Mouse (Mus musculus): ENCODE measurements at regions not wholly inside any gene's neighbourhood (a gene's known extent, or its start where the extent isn't known, plus 50 kb on each side); places are given as distances from the start of the nearest gene placed in this dataset.

DNA sequence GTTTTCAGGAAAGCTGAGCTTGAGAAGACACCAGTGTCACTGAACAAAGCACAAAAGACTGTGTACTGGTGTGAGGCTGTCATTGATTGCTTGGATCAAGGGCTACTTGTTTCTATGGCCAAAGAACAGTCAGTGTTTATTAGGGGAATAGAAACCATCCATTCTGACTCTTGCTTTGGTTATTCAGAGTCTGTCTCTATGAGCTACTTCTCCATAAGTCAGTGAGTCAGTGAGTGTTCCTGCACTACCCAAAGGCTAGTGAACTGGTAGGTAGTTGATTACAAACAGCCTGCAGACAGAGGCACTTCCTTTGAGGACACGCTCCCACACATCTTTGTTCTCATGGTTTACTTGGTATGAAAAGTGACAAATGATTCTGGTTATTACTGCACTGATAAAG is 104.4 kb downstream of the Gm13691 start:
- no peak overlapping the region for H3K4me2 ChIP-seq (ENCODE audit: low read depth, low read length)
- H3K27ac ChIP-seq (replicated peaks; ENCODE audit: low read depth, low read length) = no peak overlapping the region
- no peaks in the 10 kb centered on the region for H3K4me1 ChIP-seq (ENCODE audit: control insufficient read depth, insufficient read depth, low read length)
- H3K9me3 ChIP-seq (replicated peaks; ENCODE audit: control insufficient read depth, low read length) = no peaks in the 10 kb centered on the region
- no peak for ATAC-seq (replicated peaks; ENCODE audit: insufficient number of reproducible peaks, low FRiP score, low TSS enrichment, low read depth)
- no peaks in the 10 kb centered on the region for H3K36me3 ChIP-seq (replicated peaks; ENCODE audit: control insufficient read depth, insufficient read depth, low read depth, low read length)
- no peak overlapping the region for H3K9ac ChIP-seq (replicated peaks; ENCODE audit: low read length)
- no peaks in the 10 kb centered on the region for H3K27me3 ChIP-seq (ENCODE audit: control insufficient read depth, insufficient read depth, low read length)
- WGBS = 67% methylated on average over 1 of the region's 1 CpGs
- H3K4me3 ChIP-seq (ENCODE audit: low read depth, low read length) = no peak overlapping the region
- no peak for DNase-seq (ENCODE audit: low spot score)

DNA sequence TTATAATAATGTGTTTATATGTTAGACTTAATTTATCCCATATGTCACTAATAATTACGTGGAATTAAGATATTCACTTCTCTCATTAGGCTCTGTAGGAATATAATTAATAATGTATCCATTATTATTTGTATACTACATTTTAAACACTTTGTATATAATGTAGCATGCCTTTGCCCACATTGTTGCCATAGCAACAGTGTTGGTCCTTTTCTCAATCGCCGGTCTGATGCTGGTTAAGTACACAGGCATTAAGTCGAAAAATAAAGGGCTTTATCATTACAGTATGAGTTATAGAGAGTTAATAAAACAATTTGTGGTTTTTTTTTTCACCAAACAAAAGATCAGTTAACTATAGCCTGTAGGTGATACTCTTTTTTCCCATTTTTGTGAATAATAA is 108.4 kb downstream of the Gm13691 start:
- H3K4me3 ChIP-seq (ENCODE audit: low read depth, low read length) = no peak overlapping the region
- no peaks in the 10 kb centered on the region for H3K4me1 ChIP-seq (ENCODE audit: control insufficient read depth, insufficient read depth, low read length)
- H3K27ac ChIP-seq (replicated peaks; ENCODE audit: low read depth, low read length) = no peak overlapping the region
- H3K9ac ChIP-seq (replicated peaks; ENCODE audit: low read length) = no peak overlapping the region
- H3K9me3 ChIP-seq (replicated peaks; ENCODE audit: control insufficient read depth, low read length) = no peaks in the 10 kb centered on the region
- DNase-seq (ENCODE audit: low spot score) (no peak), ATAC-seq (replicated peaks; ENCODE audit: insufficient number of reproducible peaks, low FRiP score, low TSS enrichment, low read depth) (no peak)
- H3K4me2 ChIP-seq (ENCODE audit: low read depth, low read length) = no peak overlapping the region
- H3K36me3 ChIP-seq (replicated peaks; ENCODE audit: control insufficient read depth, insufficient read depth, low read depth, low read length) = no peaks in the 10 kb centered on the region
- H3K27me3 ChIP-seq (ENCODE audit: control insufficient read depth, insufficient read depth, low read length) = no peaks in the 10 kb centered on the region
- WGBS = 82% methylated on average over 4 of the region's 4 CpGs

DNA sequence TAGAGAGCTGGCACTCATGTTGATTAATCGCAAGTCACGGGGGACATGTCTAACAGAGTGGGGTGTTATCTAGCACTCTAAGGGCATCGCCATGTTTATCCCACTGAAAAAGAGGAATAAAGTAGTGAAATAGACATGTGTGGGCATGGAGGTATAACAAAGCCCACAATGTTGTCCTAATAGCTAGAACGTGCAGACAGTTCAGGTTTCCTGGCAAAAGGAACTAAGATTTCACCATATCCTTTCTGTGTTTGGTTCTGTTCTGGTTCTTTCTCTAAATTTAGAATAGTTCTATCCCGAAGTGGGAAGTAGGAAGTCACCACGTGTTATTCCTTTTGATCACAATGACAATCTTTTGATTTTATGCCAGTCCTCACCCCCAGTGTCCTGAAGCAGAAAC is 123.2 kb downstream of the Gm13691 start:
- Histone ChIP-seq H3K9ac (replicated peaks; ENCODE audit: low read length) (no peak overlapping the region), H3K4me2 (ENCODE audit: low read depth, low read length) (no peak overlapping the region)

DNA sequence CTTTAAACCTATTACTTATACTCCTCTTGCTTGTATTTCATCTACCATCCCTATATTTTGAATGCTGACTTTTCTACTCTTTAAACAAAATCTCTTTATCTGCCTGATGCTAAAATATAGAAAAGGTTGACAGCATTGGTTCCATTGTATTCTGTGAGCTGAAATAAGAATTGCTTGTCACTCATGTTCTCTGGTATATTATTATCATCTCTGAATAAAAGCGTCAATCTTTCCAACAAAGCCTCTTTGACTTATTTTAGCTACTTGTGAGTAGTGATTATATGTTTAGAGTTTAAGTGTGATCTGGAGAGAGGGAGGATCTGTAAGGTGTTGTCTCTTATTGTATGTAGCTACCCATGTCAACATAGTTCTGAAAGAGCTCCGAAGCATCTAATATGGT is 129.5 kb downstream of the Gm13691 start:
- no peak overlapping the region for H3K4me2 ChIP-seq (ENCODE audit: low read depth, low read length)
- no peak overlapping the region for H3K4me3 ChIP-seq (ENCODE audit: low read depth, low read length)
- WGBS = 93% methylated on average over 2 of the region's 2 CpGs
- no peak overlapping the region for H3K9ac ChIP-seq (replicated peaks; ENCODE audit: low read length)
- ATAC-seq (replicated peaks; ENCODE audit: insufficient number of reproducible peaks, low FRiP score, low TSS enrichment, low read depth) (no peak), DNase-seq (ENCODE audit: low spot score) (no peak)
- no peaks in the 10 kb centered on the region for H3K4me1 ChIP-seq (ENCODE audit: control insufficient read depth, insufficient read depth, low read length)
- no peaks in the 10 kb centered on the region for H3K27me3 ChIP-seq (ENCODE audit: control insufficient read depth, insufficient read depth, low read length)
- H3K27ac ChIP-seq (replicated peaks; ENCODE audit: low read depth, low read length) = no peak overlapping the region
- H3K9me3 ChIP-seq (replicated peaks; ENCODE audit: control insufficient read depth, low read length) = no peaks in the 10 kb centered on the region
- no peaks in the 10 kb centered on the region for H3K36me3 ChIP-seq (replicated peaks; ENCODE audit: control insufficient read depth, insufficient read depth, low read depth, low read length)

More for the DNA sequence above, 123.2 kb downstream of the Gm13691 start:
- Histone ChIP-seq H3K4me1 (ENCODE audit: control insufficient read depth, insufficient read depth, low read length) (no peaks in the 10 kb centered on the region), H3K27me3 (ENCODE audit: control insufficient read depth, insufficient read depth, low read length) (no peaks in the 10 kb centered on the region), H3K27ac (replicated peaks; ENCODE audit: low read depth, low read length) (no peak overlapping the region), H3K36me3 (replicated peaks; ENCODE audit: control insufficient read depth, insufficient read depth, low read depth, low read length) (no peaks in the 10 kb centered on the region), H3K4me3 (ENCODE audit: low read depth, low read length) (no peak overlapping the region), H3K9me3 (replicated peaks; ENCODE audit: control insufficient read depth, low read length) (no peaks in the 10 kb centered on the region)
- WGBS = 74% methylated on average over 6 of the region's 6 CpGs
- ATAC-seq (replicated peaks; ENCODE audit: insufficient number of reproducible peaks, low FRiP score, low TSS enrichment, low read depth) = no peak
- DNase-seq (ENCODE audit: low spot score) = no peak

DNA sequence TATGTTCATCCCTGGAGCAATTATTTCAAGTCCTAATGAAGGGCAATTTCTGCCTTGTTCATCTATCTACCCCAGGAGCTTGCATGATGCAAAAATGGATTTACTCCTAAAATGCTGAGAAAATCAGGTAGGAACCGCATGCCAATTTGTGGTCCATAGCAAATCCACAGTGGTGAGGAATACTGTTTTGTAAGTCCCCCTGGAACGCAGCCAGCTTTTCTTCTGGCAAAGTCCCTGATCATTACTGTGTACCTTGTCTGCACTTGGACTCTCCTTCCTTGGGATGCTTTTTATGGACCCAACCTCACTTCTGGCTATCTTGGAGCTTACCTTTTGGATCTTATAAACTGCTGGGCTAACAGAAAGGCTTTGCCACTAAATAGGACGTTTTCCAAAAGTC is 137.2 kb downstream of the Gm13691 start:
- Histone ChIP-seq H3K9ac (replicated peaks; ENCODE audit: low read length) (no peak overlapping the region), H3K4me1 (ENCODE audit: control insufficient read depth, insufficient read depth, low read length) (no peaks in the 10 kb centered on the region), H3K27me3 (ENCODE audit: control insufficient read depth, insufficient read depth, low read length) (no peaks in the 10 kb centered on the region), H3K4me3 (ENCODE audit: low read depth, low read length) (no peak overlapping the region), H3K9me3 (replicated peaks; ENCODE audit: control insufficient read depth, low read length) (no peaks in the 10 kb centered on the region), H3K36me3 (replicated peaks; ENCODE audit: control insufficient read depth, insufficient read depth, low read depth, low read length) (no peaks in the 10 kb centered on the region), H3K4me2 (ENCODE audit: low read depth, low read length) (no peak overlapping the region), H3K27ac (replicated peaks; ENCODE audit: low read depth, low read length) (no peak overlapping the region)
- WGBS = 80% methylated on average over 3 of the region's 3 CpGs
- DNase-seq (ENCODE audit: low spot score) (no peak), ATAC-seq (replicated peaks; ENCODE audit: insufficient number of reproducible peaks, low FRiP score, low TSS enrichment, low read depth) (no peak)

DNA sequence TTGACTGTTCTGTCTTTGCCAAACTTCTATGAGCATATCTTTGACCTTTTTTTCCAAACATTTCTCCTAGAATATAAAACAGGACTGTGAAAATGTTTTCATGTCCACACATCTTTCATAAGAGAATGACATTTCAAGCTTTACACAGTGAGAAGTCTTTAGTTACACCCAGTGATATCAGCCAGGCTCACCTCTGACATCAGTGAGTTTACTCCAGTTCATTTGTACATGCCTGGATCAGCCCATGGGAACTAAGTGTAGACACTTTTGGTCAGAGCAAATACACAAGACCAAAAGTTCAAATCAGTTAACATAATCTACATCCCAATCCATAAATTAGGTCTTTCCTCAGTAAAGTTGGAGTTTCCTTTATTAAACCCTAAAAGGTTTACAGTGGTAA is 171.4 kb downstream of the Gm13691 start:
- ATAC-seq (replicated peaks; ENCODE audit: insufficient number of reproducible peaks, low FRiP score, low TSS enrichment, low read depth) = no peak

DNA sequence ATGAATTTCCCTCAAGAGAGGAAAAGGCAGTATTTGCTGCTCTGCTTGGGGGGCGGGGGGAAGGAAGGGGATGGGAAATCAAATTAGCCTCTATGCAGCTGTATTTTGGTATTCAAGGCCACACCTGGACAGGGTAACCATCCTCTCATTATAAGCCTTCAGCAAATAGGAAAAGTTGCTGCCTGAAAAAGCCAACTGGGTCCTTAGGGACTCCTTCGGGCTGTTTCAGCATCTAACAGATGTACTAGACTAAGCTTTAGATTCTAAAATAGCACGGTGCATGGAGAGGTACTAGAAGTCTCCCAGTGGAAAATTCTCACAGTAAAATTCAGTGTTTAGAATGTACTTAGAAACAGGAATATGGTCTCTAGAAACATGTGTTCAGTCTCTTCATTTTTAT is 183.1 kb downstream of the Gm13691 start:
- H3K4me1 ChIP-seq (ENCODE audit: control insufficient read depth, insufficient read depth, low read length) = no peaks in the 10 kb centered on the region
- H3K4me3 ChIP-seq (ENCODE audit: low read depth, low read length) = no peak overlapping the region
- no peak overlapping the region for H3K9ac ChIP-seq (replicated peaks; ENCODE audit: low read length)
- H3K36me3 ChIP-seq (replicated peaks; ENCODE audit: control insufficient read depth, insufficient read depth, low read depth, low read length) = no peaks in the 10 kb centered on the region
- no peak overlapping the region for H3K27ac ChIP-seq (replicated peaks; ENCODE audit: low read depth, low read length)
- WGBS = 70% methylated on average over 3 of the region's 3 CpGs
- no peak overlapping the region for H3K4me2 ChIP-seq (ENCODE audit: low read depth, low read length)
- DNase-seq (ENCODE audit: low spot score) (no peak), ATAC-seq (replicated peaks; ENCODE audit: insufficient number of reproducible peaks, low FRiP score, low TSS enrichment, low read depth) (no peak)
- H3K27me3 ChIP-seq (ENCODE audit: control insufficient read depth, insufficient read depth, low read length) = no peaks in the 10 kb centered on the region
- no peaks in the 10 kb centered on the region for H3K9me3 ChIP-seq (replicated peaks; ENCODE audit: control insufficient read depth, low read length)

More for the DNA sequence above, 171.4 kb downstream of the Gm13691 start:
- Histone ChIP-seq H3K27ac (replicated peaks; ENCODE audit: low read depth, low read length) (no peak overlapping the region), H3K4me1 (ENCODE audit: control insufficient read depth, insufficient read depth, low read length) (no peaks in the 10 kb centered on the region), H3K4me3 (ENCODE audit: low read depth, low read length) (no peak overlapping the region), H3K36me3 (replicated peaks; ENCODE audit: control insufficient read depth, insufficient read depth, low read depth, low read length) (no peaks in the 10 kb centered on the region), H3K27me3 (ENCODE audit: control insufficient read depth, insufficient read depth, low read length) (no peaks in the 10 kb centered on the region), H3K9me3 (replicated peaks; ENCODE audit: control insufficient read depth, low read length) (no peaks in the 10 kb centered on the region), H3K9ac (replicated peaks; ENCODE audit: low read length) (no peak overlapping the region), H3K4me2 (ENCODE audit: low read depth, low read length) (no peak overlapping the region)
- DNase-seq (ENCODE audit: low spot score) = no peak

DNA sequence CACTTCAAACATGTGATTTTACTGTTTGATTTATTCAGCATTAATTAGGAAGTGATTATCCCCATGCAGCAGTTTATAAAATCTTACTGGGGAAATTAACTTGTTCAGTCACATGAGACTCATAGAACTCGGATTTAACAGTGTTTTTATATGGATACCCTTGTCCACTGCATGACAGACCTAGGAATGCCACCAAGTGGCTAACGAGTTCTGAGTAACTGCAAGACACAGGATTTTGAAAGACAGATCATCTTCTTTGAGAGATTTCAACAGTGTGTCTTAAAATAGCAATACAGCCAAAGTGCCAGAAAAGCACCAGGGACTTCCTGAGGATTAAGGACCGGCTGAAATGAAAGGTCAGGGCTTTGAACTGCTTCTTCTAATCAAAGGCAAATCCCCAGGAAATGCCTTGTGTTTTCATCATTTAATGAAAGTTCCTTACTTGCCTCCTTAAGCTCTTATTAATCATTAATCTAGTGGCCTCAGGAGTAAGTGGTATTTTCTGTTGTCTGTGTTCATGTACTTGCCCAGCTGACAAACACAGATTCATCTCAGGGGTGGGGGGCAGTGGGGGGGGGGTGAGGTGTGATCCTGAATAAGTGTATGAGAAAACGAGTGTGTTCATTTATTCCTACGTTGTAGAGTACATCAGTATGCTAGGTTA is 193.4 kb downstream of the Gm13691 start:
- no peaks in the 10 kb centered on the region for H3K36me3 ChIP-seq (replicated peaks; ENCODE audit: control insufficient read depth, insufficient read depth, low read depth, low read length)
- H3K4me1 ChIP-seq (ENCODE audit: control insufficient read depth, insufficient read depth, low read length) = no peaks in the 10 kb centered on the region
- no peak overlapping the region for H3K9ac ChIP-seq (replicated peaks; ENCODE audit: low read length)
- H3K27me3 ChIP-seq (ENCODE audit: control insufficient read depth, insufficient read depth, low read length) = no peaks in the 10 kb centered on the region
- 35% methylated on average over 5 of the region's 5 CpGs for WGBS
- H3K27ac ChIP-seq (replicated peaks; ENCODE audit: low read depth, low read length) = no peak overlapping the region
- DNase-seq (ENCODE audit: low spot score) (no peak), ATAC-seq (replicated peaks; ENCODE audit: insufficient number of reproducible peaks, low FRiP score, low TSS enrichment, low read depth) (no peak)
- H3K4me3 ChIP-seq (ENCODE audit: low read depth, low read length) = no peak overlapping the region
- H3K9me3 ChIP-seq (replicated peaks; ENCODE audit: control insufficient read depth, low read length) = no peaks in the 10 kb centered on the region
- no peak overlapping the region for H3K4me2 ChIP-seq (ENCODE audit: low read depth, low read length)

Measured in embryonic facial prominence, embryonic 11.5 days (tissue).